Comparison of ENCODE assay signal across 8 mouse cellular contexts in the genomic region with DNA sequence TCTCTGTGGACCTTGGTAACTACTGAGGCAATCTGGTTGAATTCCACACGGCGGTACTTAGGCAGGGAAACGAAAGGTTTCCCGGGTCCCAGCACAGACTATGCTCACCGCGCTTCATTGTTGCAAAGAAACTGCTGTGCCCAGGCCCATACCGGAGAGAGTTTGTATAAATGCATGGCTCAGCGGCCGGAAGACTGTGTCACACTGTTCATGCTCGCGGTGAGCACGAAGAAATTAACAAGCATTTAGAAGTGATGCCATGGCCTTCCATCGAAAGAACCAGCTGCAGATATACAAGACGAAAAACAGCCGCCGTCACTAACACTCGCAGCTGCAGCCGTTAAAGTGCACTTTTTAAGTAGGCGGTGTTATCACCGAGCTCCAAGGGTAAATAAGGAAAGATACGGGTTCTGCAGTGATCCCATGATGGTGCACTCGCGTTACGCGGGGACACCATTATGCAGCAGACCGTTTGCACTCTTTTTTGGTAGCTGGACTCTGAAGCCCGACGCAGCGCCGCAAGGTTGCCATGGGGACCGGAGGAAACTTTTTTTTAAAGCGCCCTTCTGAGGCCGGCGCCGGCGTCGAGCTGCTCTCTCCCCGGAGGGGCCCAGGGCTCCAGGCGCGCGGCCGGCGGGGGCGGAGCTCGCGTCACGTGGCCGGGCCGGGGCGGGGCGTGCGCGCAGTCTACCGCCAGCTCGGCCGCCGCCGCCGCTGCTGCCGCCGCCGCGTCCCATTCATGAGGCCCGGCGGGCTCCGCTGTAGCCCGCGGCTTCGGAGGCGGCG. TPM values are rescaled to one million over a fixed set of nuclear protein-coding genes. Genes with fewer than 3 reads are reported as not detected.
DNase-seq lines count a peak whose midpoint lies in the region; ATAC-seq and TF ChIP-seq lines count a peak whose summit lies in the region.

No protein-coding gene starts in this region.

- peaks cover 5% of the 10 kb centered on the region; the same call in 1 of the 2 replicates for H3K4me1 ChIP-seq in intestine, postnatal 0 days (replicated peaks; ENCODE audit: control insufficient read depth, insufficient read depth, low read length)
- H3K4me1 ChIP-seq in midbrain, embryonic 11.5 days (ENCODE audit: control insufficient read depth, insufficient read depth, low read length) = peaks cover 19% of the 10 kb centered on the region

- DNase-seq in adrenal gland, postnatal 10 days = peak; percentile 96
- peak; percentile 94 for DNase-seq in embryo, embryonic 9.5 days (ENCODE audit: extremely low spot score)
- peak; percentile 92 for DNase-seq in left cerebral cortex, postnatal 4 days
- DNase-seq in midbrain, embryonic 11.5 days (ENCODE audit: low spot score, missing footprints) = peak; percentile 99
- peak; percentile 89 for DNase-seq in right cerebral cortex, postnatal 4 days
- peak; percentile 90 for DNase-seq in yolk sac, embryonic 10.5 days (ENCODE audit: low spot score)

- H3K27me3 ChIP-seq in intestine, postnatal 0 days (replicated peaks; ENCODE audit: control insufficient read depth, insufficient read depth, low read length) = no peaks in the 10 kb centered on the region
- no peaks in the 10 kb centered on the region for H3K27me3 ChIP-seq in midbrain, embryonic 11.5 days (ENCODE audit: control insufficient read depth, insufficient read depth, low read length)

- TF ChIP-seq CTCF in intestine, postnatal 0 days (IDR thresholded peaks at IDR 0.05; ENCODE audit: low read depth) = no peak

- peak overlapping the region; percentile 84 for H3K4me2 ChIP-seq in intestine, postnatal 0 days (replicated peaks; ENCODE audit: low read depth)
- H3K4me2 ChIP-seq in midbrain, embryonic 11.5 days = peak overlapping the region; percentile 70

- intact Hi-C loops in left cerebral cortex, postnatal 4 days (cut with DNase I) = loop anchor here (10.0 kb wide), 1 partner anchor 178 kb away; a partner anchor contains a TSS

- peak; percentile 50 for ATAC-seq in granulocyte monocyte progenitor cell, adult 5-6 weeks (replicated peaks; ENCODE audit: poor library complexity, severe bottlenecking)
- peak; percentile 97 for ATAC-seq in intestine, postnatal 0 days
- ATAC-seq in midbrain, embryonic 11.5 days (ENCODE audit: low FRiP score) = peak; percentile 97

- H3K9ac ChIP-seq in intestine, postnatal 0 days (ENCODE audit: low read depth, low read length) = peak overlapping the region; percentile 97
- peak overlapping the region; percentile 90 for H3K9ac ChIP-seq in midbrain, embryonic 11.5 days (ENCODE audit: low read length)

- no peaks in the 10 kb centered on the region for H3K9me3 ChIP-seq in intestine, postnatal 0 days (ENCODE audit: control insufficient read depth)
- no peaks in the 10 kb centered on the region for H3K9me3 ChIP-seq in midbrain, embryonic 11.5 days (ENCODE audit: control insufficient read depth, low read length)

- peak overlapping the region; percentile 97 for H3K4me3 ChIP-seq in intestine, postnatal 0 days (ENCODE audit: low read depth, low read length)
- H3K4me3 ChIP-seq in midbrain, embryonic 11.5 days (ENCODE audit: low read depth, low read length) = peak overlapping the region; percentile 82

- peak overlapping the region; percentile 88 for H3K27ac ChIP-seq in intestine, postnatal 0 days (ENCODE audit: low read depth, low read length)
- peak overlapping the region; percentile 89 for H3K27ac ChIP-seq in midbrain, embryonic 11.5 days (ENCODE audit: low read depth, low read length)

- WGBS in intestine, postnatal 0 days = under 1% methylated on average over 68 of the region's 71 CpGs
- WGBS in midbrain, embryonic 11.5 days = under 1% methylated on average over 71 of the region's 71 CpGs

- H3K36me3 ChIP-seq in intestine, postnatal 0 days (ENCODE audit: control insufficient read depth, insufficient read depth) = no peaks in the 10 kb centered on the region
- no peaks in the 10 kb centered on the region for H3K36me3 ChIP-seq in midbrain, embryonic 11.5 days (ENCODE audit: control insufficient read depth, insufficient read depth, low read length)

RNA-seq across cellular contexts. Expression of a gene that starts 0.7 kb away (rescaled TPM):
- total RNA-seq in adrenal gland, postnatal 10 days (2021) = 10 to 100 TPM; 39.2 to 42.3 TPM
- 27.0 and 27.9 TPM in 2 replicates for total RNA-seq in granulocyte monocyte progenitor cell, adult 5-6 weeks (2014; fragmentation: Nextera tagmentation)
- total RNA-seq in granulocyte monocyte progenitor cell, adult 5-6 weeks (2017) = 24.9 and 42.3 TPM in 2 replicates
- 22.2 and 24.8 TPM in 2 replicates for polyA plus RNA-seq in intestine, postnatal 0 days (2015; fragmentation: Nextera tagmentation; extraction: Ambion mirVana)
- 10 to 100 TPM; 68.6 to 71.5 TPM for total RNA-seq in left cerebral cortex, postnatal 4 days (2021)
- polyA plus RNA-seq in midbrain, embryonic 11.5 days (2014; fragmentation: Nextera tagmentation; extraction: Ambion mirVana) = 31.6 and 35.4 TPM in 2 replicates

Comparison
In these comparisons a context has a peak if more than half of its experiments do, and no peak if none do; other contexts are left out.
1. Peak in every context shown above with its lines: DNase-seq, ATAC-seq, H3K4me3 ChIP-seq and H3K27ac ChIP-seq.